Mouse (Mus musculus): ENCODE results near the gene Plch2.

GRCm38 (mm10) chr4:154974163-154974611 is 82.4 kb downstream of the Plch2 start:
- no peak for TF ChIP-seq TAL1 (IDR thresholded peaks at IDR 0.05; ENCODE audit: low read length)
- TF ChIP-seq GATA1 (IDR thresholded peaks at IDR 0.05; ENCODE audit: low read length), result no peak

Measured in erythroblast, embryonic 14.5 days (primary cell).